Mouse (Mus musculus) liver, embryonic 15.5 days (tissue): Measurements from ENCODE around the gene 4930572O03Rik. TPM values are rescaled to one million over a fixed set of nuclear protein-coding genes. Genes with fewer than 3 reads are reported as not detected.
"Not testable (repeated sequence)": the region's sequence is repeated elsewhere in the genome, so short reads cannot be mapped to it uniquely, and the experiment has no call there.

Experiments used
- ATAC-seq: fragments of 200-750 bp; cut with Nextera tagmentation; 2 replicates; pipeline ENCODE4 v1.8.0; 2017; ENCODE audit warnings: moderate number of reproducible peaks, mild to moderate bottlenecking, moderate library complexity; ENCODE audit not compliant: insufficient read depth
- H3K27ac ChIP-seq: fragments of 300-500 bp; sonication (generic); replicated peaks from 2 replicates; pipeline ENCODE4 v1.5.1; 2015; ENCODE audit warnings: mild to moderate bottlenecking, inconsistent platforms
- H3K27me3 ChIP-seq: fragments of 300-500 bp; sonication (generic); 2 replicates; pipeline ENCODE4 v1.6.1; 2015; ENCODE audit warnings: mild to moderate bottlenecking, inconsistent platforms
- H3K36me3 ChIP-seq: fragments of 300-500 bp; sonication (generic); replicated peaks from 2 replicates; pipeline ENCODE4 v1.6.1; 2015; ENCODE audit warnings: moderate library complexity, mild to moderate bottlenecking, inconsistent platforms
- H3K4me1 ChIP-seq: fragments of 300-500 bp; sonication (generic); replicated peaks from 2 replicates; pipeline ENCODE4 v1.6.1; 2015; ENCODE audit warnings: inconsistent platforms
- H3K4me2 ChIP-seq: fragments of 300-500 bp; sonication (generic); 2 replicates; pipeline ENCODE4 v1.6.1; 2015; ENCODE audit warnings: moderate library complexity, mild to moderate bottlenecking, inconsistent platforms
- H3K4me3 ChIP-seq: fragments of 300-500 bp; sonication (generic); replicated peaks from 2 replicates; pipeline ENCODE4 v1.5.1; 2015; ENCODE audit warnings: mild to moderate bottlenecking, inconsistent platforms
- H3K9ac ChIP-seq: fragments of 300-500 bp; sonication (generic); 2 replicates; pipeline ENCODE4 v1.6.1; 2015; ENCODE audit warnings: moderate library complexity, mild to moderate bottlenecking, inconsistent platforms
- H3K9me3 ChIP-seq: fragments of 300-500 bp; sonication (generic); replicated peaks from 2 replicates; pipeline ENCODE4 v1.6.1; 2016; ENCODE audit warnings: inconsistent platforms
- WGBS: fragments of 180-500 bp; shearing (Covaris S2); methylation state at CpG from one replicate; pipeline ENCODE4 v1.1.7; 2015; ENCODE audit warnings: mixed read lengths; ENCODE audit not compliant: insufficient replicate concordance; 5-methylcytosine and 5-hydroxymethylcytosine counted together
- polyA plus RNA-seq: library from polyadenylated mRNA; unstranded; fragments of >200 nt; fragmentation: Nextera tagmentation; extraction: Ambion mirVana; gene quantifications from 2 replicates; pipeline ENCODE4 v1.2.1, GENCODE M21; 2015

Gene 4930572O03Rik
- polyA plus RNA-seq, 1 experiment from 2014 or later: not detected

DNA sequence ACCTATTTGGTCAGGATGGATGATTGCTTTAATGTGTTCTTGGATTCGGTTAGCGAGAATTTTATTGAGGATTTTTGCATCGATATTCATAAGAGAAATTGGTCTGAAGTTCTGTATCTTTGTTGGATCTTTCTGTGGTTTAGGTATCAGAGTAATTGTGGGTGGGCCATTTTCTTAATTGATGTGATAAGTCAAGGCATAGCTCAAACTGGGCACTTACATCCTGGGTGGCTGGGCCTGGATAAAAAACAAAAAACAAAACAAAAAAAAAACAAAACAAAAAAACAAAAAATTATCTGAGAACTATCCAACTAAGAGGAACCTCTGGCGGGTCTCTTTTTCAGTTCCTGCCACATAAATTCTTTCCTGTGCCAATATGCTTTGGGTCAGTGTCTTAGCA is 20.9 kb upstream of the 4930572O03Rik start:
- not testable (repeated sequence) for ATAC-seq, H3K36me3 ChIP-seq, H3K27ac ChIP-seq, H3K4me3 ChIP-seq, H3K9ac ChIP-seq, H3K4me2 ChIP-seq, H3K4me1 ChIP-seq, H3K27me3 ChIP-seq
- peaks cover 10% of the 10 kb centered on the region; the same call in 1 of the 2 replicates for H3K9me3 ChIP-seq
- WGBS: 66% methylated on average over 4 of the region's 4 CpGs

DNA sequence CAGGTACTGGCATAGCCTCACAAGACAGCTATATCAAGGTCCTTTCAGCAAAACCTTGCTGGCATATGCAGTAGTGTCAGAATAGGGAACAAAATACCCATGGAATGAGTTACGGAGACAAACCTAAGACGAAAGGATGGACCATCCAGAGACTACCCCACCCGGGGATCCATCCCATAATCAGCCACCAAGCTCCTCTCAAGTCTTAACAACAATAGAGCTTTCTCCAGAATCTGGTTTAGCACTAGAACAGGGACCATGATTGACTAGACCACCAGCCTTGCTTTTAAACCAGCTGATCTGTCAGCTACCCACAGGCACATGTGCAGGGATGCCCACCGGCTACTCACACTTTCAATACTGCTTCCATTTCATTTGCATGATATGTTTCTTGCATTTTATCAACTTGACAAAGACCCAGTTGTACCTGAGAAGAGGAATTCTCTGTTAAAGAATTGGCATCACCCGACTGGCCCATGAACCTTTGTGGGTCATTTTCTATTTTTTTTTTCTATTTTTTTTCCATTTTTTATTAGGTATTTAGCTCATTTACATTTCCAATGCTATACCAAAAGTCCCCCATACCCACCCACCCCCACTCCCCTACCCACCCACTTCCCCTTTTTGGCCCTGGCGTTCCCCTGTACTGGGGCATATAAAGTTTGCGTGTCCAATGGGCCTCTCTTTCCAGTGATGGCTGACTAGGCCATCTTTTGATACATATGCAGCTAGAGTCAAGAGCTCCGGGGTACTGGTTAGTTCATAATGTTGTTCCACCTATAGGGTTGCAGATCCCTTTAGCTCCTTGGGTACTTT is 17.8 kb upstream of the 4930572O03Rik start:
- ATAC-seq, H3K4me2 ChIP-seq, H3K9ac ChIP-seq, H3K27me3 ChIP-seq, H3K4me1 ChIP-seq, H3K9me3 ChIP-seq, H3K27ac ChIP-seq, H3K4me3 ChIP-seq, H3K36me3 ChIP-seq: not testable (repeated sequence)
- WGBS: 64% methylated on average over 5 of the region's 8 CpGs

DNA sequence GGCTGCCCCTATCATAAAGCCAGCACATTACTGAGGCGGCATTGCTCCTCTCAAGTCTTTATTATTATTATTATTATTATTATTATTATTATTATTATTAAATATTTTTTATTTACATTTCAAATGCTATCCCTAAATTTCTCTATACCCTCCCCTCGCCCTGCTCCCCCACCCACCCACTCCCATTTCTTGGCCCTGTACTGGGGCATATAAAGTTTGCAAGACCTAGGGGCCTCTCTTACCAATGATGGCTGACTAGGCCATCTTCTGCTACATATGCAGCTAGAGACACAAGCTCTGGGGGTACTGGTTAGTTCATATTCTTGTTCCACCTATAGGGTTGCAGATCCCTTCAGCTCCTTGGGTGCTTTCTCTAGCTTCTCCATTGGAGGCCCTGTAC is 17.1 kb upstream of the 4930572O03Rik start:
- 57% methylated on average over 2 of the region's 2 CpGs for WGBS
- not testable (repeated sequence) for H3K36me3 ChIP-seq, H3K9ac ChIP-seq, H3K4me2 ChIP-seq, ATAC-seq, H3K27me3 ChIP-seq, H3K4me3 ChIP-seq, H3K9me3 ChIP-seq, H3K27ac ChIP-seq, H3K4me1 ChIP-seq

DNA sequence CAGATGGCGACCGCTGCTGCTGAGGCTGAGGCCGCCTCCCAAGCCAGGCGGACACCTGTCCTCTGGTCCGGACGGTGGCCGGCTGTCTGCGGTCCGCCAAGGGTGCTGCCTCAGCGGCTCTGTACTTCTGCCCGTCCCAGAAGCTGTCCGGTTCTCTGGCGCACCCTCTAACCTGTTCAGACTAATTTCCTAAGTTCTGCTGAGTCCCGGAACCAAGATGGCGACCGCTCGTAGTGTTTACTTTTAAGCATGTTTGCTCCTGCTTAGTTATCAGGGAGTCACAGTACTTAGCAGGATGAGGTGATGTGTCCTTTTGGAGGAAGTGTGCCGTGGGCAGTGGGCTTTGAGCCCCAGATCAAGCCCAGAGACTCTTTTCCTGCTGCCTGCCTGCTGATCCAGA is 13.9 kb upstream of the 4930572O03Rik start:
- H3K36me3 ChIP-seq, ATAC-seq, H3K4me2 ChIP-seq, H3K9ac ChIP-seq, H3K4me1 ChIP-seq, H3K27ac ChIP-seq, H3K4me3 ChIP-seq, H3K9me3 ChIP-seq, H3K27me3 ChIP-seq: not testable (repeated sequence)
- 70% methylated on average over 17 of the region's 18 CpGs for WGBS

- not testable (repeated sequence) for H3K27ac ChIP-seq, H3K9me3 ChIP-seq, H3K36me3 ChIP-seq, H3K4me3 ChIP-seq, ATAC-seq, H3K9ac ChIP-seq, H3K4me2 ChIP-seq, H3K27me3 ChIP-seq, H3K4me1 ChIP-seq
- 52% methylated on average over 7 of the region's 7 CpGs for WGBS
These were observed 7.0 kb upstream of the 4930572O03Rik start for GRCm38 (mm10) chr5:15663847-15664246.

DNA sequence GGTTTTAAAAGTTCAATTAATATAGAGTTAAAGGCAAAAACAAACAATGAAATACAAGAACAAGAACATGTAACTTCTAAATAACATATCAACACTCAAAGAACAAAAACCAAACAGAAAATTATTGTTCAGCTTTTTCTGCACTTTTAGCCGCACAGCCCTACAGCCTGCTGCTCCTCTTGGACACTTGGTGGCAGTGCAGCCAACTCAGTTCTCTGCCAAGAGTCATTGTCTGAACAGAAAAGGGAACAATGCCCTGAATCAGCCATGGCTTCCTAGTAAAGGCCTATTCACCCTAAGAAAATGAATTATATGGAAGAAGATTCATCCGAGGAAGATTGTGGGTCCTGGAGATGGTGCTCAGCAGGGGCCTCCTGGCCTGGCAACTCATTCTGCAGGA is 4.5 kb downstream of the 4930572O03Rik start:
- not testable (repeated sequence) for H3K4me3 ChIP-seq, H3K27ac ChIP-seq, H3K9ac ChIP-seq, H3K4me2 ChIP-seq, H3K27me3 ChIP-seq, H3K9me3 ChIP-seq, H3K36me3 ChIP-seq, H3K4me1 ChIP-seq, ATAC-seq
- 57% methylated on average over 2 of the region's 2 CpGs for WGBS

GRCm38 (mm10) chr5:15645707-15646106 is 11.2 kb downstream of the 4930572O03Rik start:
- 24% methylated on average over 6 of the region's 6 CpGs for WGBS
- not testable (repeated sequence) for H3K4me1 ChIP-seq, H3K27me3 ChIP-seq, H3K27ac ChIP-seq, ATAC-seq, H3K9me3 ChIP-seq, H3K4me2 ChIP-seq, H3K36me3 ChIP-seq, H3K4me3 ChIP-seq, H3K9ac ChIP-seq

GRCm38 (mm10) chr5:15637637-15638036 is 19.2 kb downstream of the 4930572O03Rik start:
- not testable (repeated sequence) for H3K36me3 ChIP-seq, H3K9ac ChIP-seq, ATAC-seq, H3K27ac ChIP-seq, H3K4me2 ChIP-seq, H3K4me1 ChIP-seq, H3K4me3 ChIP-seq, H3K27me3 ChIP-seq, H3K9me3 ChIP-seq
- 30% methylated on average over 2 of the region's 2 CpGs for WGBS

DNA sequence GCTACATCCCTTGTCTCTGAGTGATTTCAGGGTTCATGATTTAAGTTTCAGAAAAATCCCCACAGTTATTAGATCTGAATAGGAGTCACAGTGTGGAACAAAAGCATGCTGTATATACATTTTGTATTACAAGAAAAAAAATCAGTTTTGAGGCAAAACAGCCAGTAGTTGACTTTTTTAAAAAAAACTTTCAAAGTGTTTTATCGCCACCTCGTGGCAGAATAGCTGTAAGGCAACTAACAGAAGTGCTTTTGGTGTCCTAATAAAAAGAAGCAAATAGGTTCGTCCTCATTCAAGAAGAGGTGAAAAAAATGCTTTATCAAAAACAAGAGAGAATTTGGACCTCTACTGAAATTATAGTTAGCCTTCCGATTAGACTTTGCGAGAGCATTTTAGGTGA is 26.8 kb downstream of the 4930572O03Rik start:
- H3K4me1 ChIP-seq, H3K9ac ChIP-seq, H3K9me3 ChIP-seq, ATAC-seq, H3K4me3 ChIP-seq, H3K27me3 ChIP-seq, H3K36me3 ChIP-seq, H3K27ac ChIP-seq, H3K4me2 ChIP-seq: not testable (repeated sequence)
- 23% methylated on average over 5 of the region's 5 CpGs for WGBS

DNA sequence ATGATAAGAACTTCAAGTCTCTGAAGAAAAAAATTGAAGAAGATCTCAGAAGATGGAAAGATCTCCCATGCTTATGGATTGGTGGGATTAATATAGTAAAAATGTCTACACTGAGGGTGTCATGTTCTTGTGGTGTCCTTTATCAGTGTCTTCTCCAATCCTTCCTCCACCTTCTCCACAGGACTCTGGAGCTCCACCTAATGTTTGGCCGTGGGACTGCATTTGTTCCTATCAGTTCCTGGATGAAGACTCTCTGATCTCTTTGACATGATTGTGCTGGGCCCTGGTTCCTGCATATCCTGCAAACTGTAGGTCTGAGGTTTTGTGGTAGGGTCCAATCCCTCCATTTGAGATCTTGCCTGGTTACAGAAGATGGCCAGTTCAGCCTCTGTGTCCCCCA is 28.7 kb downstream of the 4930572O03Rik start:
- H3K36me3 ChIP-seq, H3K4me3 ChIP-seq, H3K9ac ChIP-seq, H3K4me2 ChIP-seq, H3K9me3 ChIP-seq, ATAC-seq, H3K27me3 ChIP-seq, H3K27ac ChIP-seq, H3K4me1 ChIP-seq: not testable (repeated sequence)
- 21% methylated on average over 1 of the region's 1 CpGs for WGBS

- ATAC-seq, H3K4me2 ChIP-seq, H3K4me1 ChIP-seq, H3K27ac ChIP-seq, H3K36me3 ChIP-seq, H3K9ac ChIP-seq, H3K4me3 ChIP-seq, H3K27me3 ChIP-seq, H3K9me3 ChIP-seq: not testable (repeated sequence)
- 25% methylated on average over 1 of the region's 1 CpGs for whole genome bisulfite sequencing
These were observed 38.1 kb downstream of the 4930572O03Rik start, which contains the start of gene Speer4d for GRCm38 (mm10) chr5:15618764-15619163. TSS of gene Speer4d (plus strand) at chr5:15619064.

DNA sequence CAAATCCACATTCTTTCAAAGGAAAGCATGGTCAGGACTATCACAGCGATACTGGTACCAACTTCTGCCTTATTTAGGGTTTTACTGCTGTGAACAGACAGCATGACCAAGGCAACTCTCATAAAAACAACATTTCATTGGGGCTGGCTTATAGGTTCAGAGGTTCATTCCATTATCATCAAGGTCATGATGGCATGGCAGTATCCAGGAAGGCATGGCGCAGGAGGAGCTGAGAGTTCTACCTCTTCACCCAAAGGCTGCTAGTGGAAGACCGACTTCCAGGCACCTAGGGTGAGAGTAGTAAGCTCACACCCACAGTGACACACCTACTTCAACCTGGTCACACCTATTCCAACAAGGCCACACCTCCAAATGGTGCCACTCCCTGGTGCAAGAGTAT is 40.7 kb downstream of the 4930572O03Rik start:
- not testable (repeated sequence) for H3K4me2 ChIP-seq, H3K27me3 ChIP-seq, H3K4me3 ChIP-seq, H3K36me3 ChIP-seq, H3K9me3 ChIP-seq, H3K9ac ChIP-seq, H3K4me1 ChIP-seq, H3K27ac ChIP-seq, ATAC-seq
- WGBS: 64% methylated on average over 3 of the region's 3 CpGs
